Mouse (Mus musculus) left cerebral cortex, adult 9 months (tissue): ENCODE data around the gene AC170998.1.
"Not testable (repeated sequence)": the region's sequence is repeated elsewhere in the genome, so short reads cannot be mapped to it uniquely, and the experiment has no call there.

Experiments used
- DNase-seq, 2 experiments: peaks; one replicate each; pipeline ENCODE4 v3.0.0; 2022; ENCODE audit warnings: low spot score in 2 of 2

Gene AC170998.1

GRCm38 (mm10) chr17:28757470-28757869, 31.6 kb downstream of the AC170998.1 start:
- DNase-seq: no peak

DNA sequence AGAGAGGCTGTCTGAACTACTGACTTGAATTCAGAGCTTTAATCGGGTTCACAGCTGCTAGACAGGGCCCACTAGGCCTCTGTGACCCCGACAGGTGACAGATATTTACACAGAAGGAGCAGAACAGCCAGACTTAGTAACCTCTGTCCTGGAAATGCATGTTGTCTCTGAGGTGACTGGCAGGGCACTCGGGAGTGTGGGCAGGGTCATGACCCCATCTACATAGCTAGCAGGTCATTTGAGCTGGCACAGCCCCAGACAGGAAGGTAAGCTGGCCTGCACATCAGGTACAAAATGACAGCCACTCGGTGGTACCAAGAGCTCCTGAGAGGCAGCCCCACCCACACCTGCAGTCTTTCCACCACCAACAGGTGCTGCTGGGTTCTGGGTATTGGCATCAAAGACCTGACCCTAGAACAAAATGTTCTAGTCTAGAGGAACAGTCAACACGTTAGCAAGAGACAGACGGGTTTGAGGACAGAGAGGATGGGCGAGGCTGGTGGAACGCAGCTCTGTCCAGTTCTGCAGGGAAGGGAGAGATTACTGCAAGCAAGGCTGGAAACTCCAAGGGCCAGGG, 34.9 kb downstream of the AC170998.1 start:
- no peak for DNase-seq

- peak in 1 of 2 experiments; percentile 81 for DNase-seq
Measured at GRCm38 (mm10) chr17:28761871-28762270, 36.0 kb downstream of the AC170998.1 start.

DNA sequence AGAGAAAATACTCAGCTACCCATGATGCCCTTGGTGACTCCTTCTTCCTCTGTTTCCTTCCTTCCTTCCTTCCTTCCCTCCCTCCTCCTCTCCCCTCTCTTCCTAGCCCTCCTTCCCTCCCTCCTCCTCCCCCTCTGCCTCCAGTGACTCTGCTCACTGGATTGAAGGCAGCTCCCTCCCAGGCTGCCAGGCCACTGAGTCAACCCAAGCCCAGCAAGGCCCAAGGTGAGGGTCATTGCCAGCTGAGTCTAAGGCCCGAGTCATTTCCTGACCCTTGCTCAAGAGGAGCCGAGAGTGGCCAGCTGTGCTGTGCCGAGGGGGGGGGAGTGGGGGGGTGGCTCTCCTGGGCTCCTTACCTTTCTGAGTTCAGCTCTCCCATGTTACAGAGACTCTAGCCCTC, 40.3 kb downstream of the AC170998.1 start:
- DNase-seq: no peak

GRCm38 (mm10) chr17:28766781-28767515, 41.1 kb downstream of the AC170998.1 start:
- no peak for DNase-seq

GRCm38 (mm10) chr17:28769121-28769874, 43.4 kb downstream of the AC170998.1 start, which contains the start of gene Mapk13:
Gene Mapk13 (plus strand): TSS chr17:28769297.
- no peak for DNase-seq

DNA sequence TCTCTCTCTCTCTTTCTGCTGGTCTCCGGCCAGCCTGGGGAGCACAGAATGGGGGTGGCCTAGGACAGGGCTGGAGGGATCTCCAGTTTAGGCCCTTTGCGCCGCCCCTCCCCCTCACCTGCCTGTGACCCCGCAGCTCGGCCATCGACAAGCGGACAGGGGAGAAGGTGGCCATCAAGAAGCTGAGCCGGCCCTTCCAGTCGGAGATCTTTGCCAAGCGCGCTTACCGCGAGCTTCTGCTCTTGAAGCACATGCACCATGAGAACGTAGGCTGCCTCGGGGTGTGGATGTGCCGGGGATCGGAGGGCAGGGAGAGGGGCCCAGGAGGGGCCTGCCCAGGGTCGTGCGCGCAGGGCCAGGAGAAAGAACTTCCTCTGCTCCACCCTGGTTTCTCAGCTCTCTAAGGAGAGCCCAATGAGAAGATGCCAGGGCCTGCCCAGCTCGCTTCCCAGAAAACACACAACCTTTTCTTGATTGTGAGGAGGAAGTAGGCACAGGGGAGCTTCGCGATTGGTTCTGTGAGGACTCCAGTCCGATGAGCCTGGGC, 44.1 kb downstream of the AC170998.1 start:
- no peak for DNase-seq

- DNase-seq: no peak
Measured at GRCm38 (mm10) chr17:28771289-28771688, 45.4 kb downstream of the AC170998.1 start.

DNA sequence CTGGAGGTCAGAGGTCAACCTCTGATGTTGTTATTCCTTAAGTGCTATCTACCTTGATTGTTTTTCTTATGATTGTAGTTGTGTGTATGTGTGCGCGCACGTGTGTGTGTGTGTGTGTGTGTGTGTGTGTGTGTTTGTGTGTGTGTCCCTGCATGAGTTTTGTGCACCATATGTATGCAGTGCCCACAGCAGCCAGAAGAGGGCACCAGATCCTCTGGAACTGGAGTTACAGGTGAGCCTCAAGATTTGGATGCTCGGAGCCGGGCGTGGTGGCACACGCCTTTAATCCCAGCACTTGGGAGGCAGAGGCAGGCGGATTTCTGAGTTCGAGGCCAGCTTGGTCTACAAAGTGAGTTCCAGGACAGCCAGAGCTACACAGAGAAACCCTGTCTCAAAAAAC, 48.4 kb downstream of the AC170998.1 start:
- not testable (repeated sequence) for DNase-seq

DNA sequence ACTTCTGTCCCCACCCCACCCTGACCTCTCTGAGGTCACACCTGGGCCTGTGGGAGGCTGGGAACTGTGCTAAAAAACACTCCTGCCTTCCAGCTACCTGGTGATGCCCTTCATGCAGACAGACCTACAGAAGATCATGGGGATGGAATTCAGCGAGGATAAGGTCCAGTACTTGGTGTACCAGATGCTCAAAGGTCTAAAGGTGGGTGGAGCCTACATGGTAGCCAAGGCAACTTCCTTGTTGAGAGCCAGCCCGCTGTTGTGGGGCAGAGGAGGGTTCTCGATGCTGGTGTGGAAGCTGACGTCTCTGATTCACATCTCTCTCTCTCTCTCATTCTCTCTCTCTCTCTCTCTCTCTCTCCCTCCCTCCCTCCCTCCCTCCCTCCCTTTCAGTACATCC, 49.3 kb downstream of the AC170998.1 start:
- DNase-seq: no peak
